Mouse (Mus musculus): ENCODE measurements around the gene Flywch2. TPM values are rescaled to one million over a fixed set of nuclear protein-coding genes. Genes with fewer than 3 reads are reported as not detected.

Gene Flywch2
- total and polyA plus RNA-seq, 3 experiments: 0.62 to 6.2 TPM; not detected in 1

DNA sequence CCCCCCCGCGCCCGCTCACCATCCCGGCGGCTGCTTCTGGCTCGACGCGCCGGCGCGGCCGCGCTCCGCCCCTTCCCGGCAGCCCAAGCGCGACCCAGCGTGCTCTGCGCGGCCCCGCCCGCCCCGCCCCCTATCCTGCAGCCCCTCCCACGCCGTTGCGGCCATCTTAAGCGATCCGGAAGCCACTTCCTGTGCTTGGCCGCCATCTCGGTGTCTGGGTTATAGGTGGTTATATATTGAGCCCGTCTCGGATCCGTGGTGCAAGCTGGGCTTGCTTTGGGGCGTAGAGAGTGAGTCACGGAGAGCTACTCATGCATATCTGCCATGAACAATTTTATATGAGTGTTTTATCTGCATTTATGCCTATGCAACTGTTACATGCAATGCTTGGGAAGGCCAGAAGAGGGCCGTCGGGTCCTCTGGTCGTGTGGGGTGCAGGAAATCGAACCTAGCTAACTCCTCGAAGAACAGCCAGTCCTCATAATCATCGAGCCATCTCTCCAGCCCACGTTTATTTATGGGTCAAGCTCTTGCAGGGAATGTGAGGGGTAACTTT, 43.3 kb upstream of the Flywch2 start, which contains the start of gene Elob:
Gene Elob, minus strand, starts transcription at position 73 of the 556 bp plus-strand sequence.
- H3K4me3 ChIP-seq (ENCODE audit: control insufficient read depth in 1 of 2, insufficient read depth in 1 of 2, low read depth in 2 of 2, low read length in 2 of 2): peak within 1 kb of the TSS; percentile 92 to 98
- H3K79me2 ChIP-seq (ENCODE audit: control insufficient read depth, insufficient read depth, low read length, poor library complexity): peaks cover 17% of the 10 kb centered on the region
- no peaks in the 10 kb centered on the region for H3K27me3 ChIP-seq (ENCODE audit: control insufficient read depth in 1 of 2, insufficient read depth in 2 of 2, low read length in 2 of 2)
- peaks cover 5 to 18% of the 10 kb centered on the region in 2 experiments; a peak in 3 of 4 replicates for H3K4me1 ChIP-seq (ENCODE audit: control insufficient read depth in 1 of 2, insufficient read depth in 2 of 2, low read length in 2 of 2)
- peaks cover 5 to 21% of the 10 kb centered on the region in 2 experiments; a peak in 3 of 4 replicates for H3K36me3 ChIP-seq (ENCODE audit: control insufficient read depth in 1 of 2, insufficient read depth in 2 of 2, low read length in 2 of 2)
- H3K9me3 ChIP-seq (replicated peaks; ENCODE audit: insufficient read depth, low read length): no peaks in the 10 kb centered on the region
- DNase-seq (ENCODE audit: low read depth, low spot score): peak; percentile 92
- H3K27ac ChIP-seq (ENCODE audit: control insufficient read depth, low read depth, low read length): peak within 1 kb of the TSS; percentile 99
- H3K9ac ChIP-seq (ENCODE audit: control insufficient read depth, low read depth, low read length, poor library complexity, severe bottlenecking): peak within 1 kb of the TSS; percentile 80
- TF ChIP-seq ELF1 (IDR thresholded peaks at IDR 0.05; ENCODE audit: low read depth, low read length) (peak; percentile 72; the same call in 1 of the 2 replicates), HCFC1 (IDR thresholded peaks at IDR 0.05; ENCODE audit: low read depth, low read length) (peak; percentile 80), NRF1 (IDR thresholded peaks at IDR 0.05; ENCODE audit: insufficient read depth, low read depth, low read length, poor library complexity, severe bottlenecking) (peak; percentile 59), KAT2A (conservative IDR thresholded peaks at IDR 0.05; ENCODE audit: low read depth, low read length) (no peak; the same call in 1 of the 2 replicates), MAX (IDR thresholded peaks at IDR 0.05; ENCODE audit: low read length) (no peak; the same call in 1 of the 2 replicates), ZC3H11A (IDR thresholded peaks at IDR 0.05; ENCODE audit: low read depth, low read length) (peak; percentile 82), BHLHE40 (IDR thresholded peaks at IDR 0.05; ENCODE audit: borderline replicate concordance, low read depth, low read length) (no peak), MAFK (IDR thresholded peaks at IDR 0.05; ENCODE audit: borderline replicate concordance, low read depth, low read length) (no peak), TAL1 (IDR thresholded peaks at IDR 0.05; ENCODE audit: low read length) (no peak), JUND (IDR thresholded peaks at IDR 0.05; ENCODE audit: low read depth, low read length) (no peak), ZNF384 (IDR thresholded peaks at IDR 0.05; ENCODE audit: low read depth, low read length) (no peak), EP300 (IDR thresholded peaks at IDR 0.05; ENCODE audit: low read depth in 1 of 2, low read length in 2 of 2) (no peak), UBTF (IDR thresholded peaks at IDR 0.05; ENCODE audit: borderline replicate concordance, insufficient read depth, low read depth, low read length) (no peak), ZMIZ1 (IDR thresholded peaks at IDR 0.05; ENCODE audit: low read depth, low read length) (peak; percentile 59; the same call in 1 of the 2 replicates), USF2 (IDR thresholded peaks at IDR 0.05; ENCODE audit: borderline replicate concordance in 1 of 2, insufficient read depth in 1 of 2, low read depth in 1 of 2, low read length in 2 of 2) (no peak), MXI1 (IDR thresholded peaks at IDR 0.05; ENCODE audit: low read depth, low read length) (no peak; the same call in 1 of the 2 replicates), POLR2AphosphoS5 (IDR thresholded peaks at IDR 0.05; ENCODE audit: borderline replicate concordance, low read depth, low read length) (no peak), RAD21 (IDR thresholded peaks at IDR 0.05; ENCODE audit: low read depth, low read length) (peak; percentile 31), RCOR1 (IDR thresholded peaks at IDR 0.05; ENCODE audit: low read depth, low read length) (no peak), TBP (IDR thresholded peaks at IDR 0.05; ENCODE audit: low read depth, low read length) (no peak), CTCF (IDR thresholded peaks at IDR 0.05 in 2 of 3, conservative IDR thresholded peaks at IDR 0.05 in 1 of 3; ENCODE audit: control insufficient read depth in 1 of 3, insufficient read depth in 1 of 3, low read depth in 2 of 3, low read length in 3 of 3, poor library complexity in 1 of 3, severe bottlenecking in 1 of 3) (peak; percentile 59 to 69 (median 65)), POLR2A (IDR thresholded peaks at IDR 0.05; ENCODE audit: control insufficient read depth in 1 of 2, insufficient read depth in 1 of 2, low read depth in 1 of 2, low read length in 2 of 2, poor library complexity in 1 of 2) (peak; percentile 38 to 77; a peak in 2 of 4 replicates), MEF2A (IDR thresholded peaks at IDR 0.05; ENCODE audit: extremely low read depth, insufficient replicate concordance, low read depth, low read length, poor library complexity, severe bottlenecking) (no peak), TCF12 (IDR thresholded peaks at IDR 0.05; ENCODE audit: low read depth, low read length) (no peak), POLR2AphosphoS2 (IDR thresholded peaks at IDR 0.05; ENCODE audit: low read length) (peak; percentile 66; the same call in 1 of the 2 replicates), SMC3 (IDR thresholded peaks at IDR 0.05; ENCODE audit: low read depth, low read length) (peak; percentile 33), E2F4 (IDR thresholded peaks at IDR 0.05; ENCODE audit: borderline replicate concordance, low read depth, low read length) (no peak), GATA1 (IDR thresholded peaks at IDR 0.05; ENCODE audit: low read depth, low read length) (no peak), ZKSCAN1 (IDR thresholded peaks at IDR 0.05; ENCODE audit: low read depth, low read length) (no peak), NELFE (IDR thresholded peaks at IDR 0.05; ENCODE audit: low read depth, low read length) (peak; percentile 57; the same call in 1 of the 2 replicates), CHD1 (IDR thresholded peaks at IDR 0.05; ENCODE audit: low read depth, low read length) (no peak), SIN3A (IDR thresholded peaks at IDR 0.05; ENCODE audit: low read length) (no peak; the same call in 1 of the 2 replicates), ETS1 (IDR thresholded peaks at IDR 0.05; ENCODE audit: low read depth, low read length) (no peak), GABPA (IDR thresholded peaks at IDR 0.05; ENCODE audit: low read depth, low read length) (no peak), MAZ (IDR thresholded peaks at IDR 0.05; ENCODE audit: low read depth, low read length) (peak; percentile 42; the same call in 1 of the 2 replicates), CHD2 (IDR thresholded peaks at IDR 0.05; ENCODE audit: low read length) (no peak)

All from MEL (cell line).